In genomic region chr7:114194224-114194623, GRCm38 (mm10) we compare ENCODE assay signal across 18 mouse cellular contexts.
A peak's percentile ranks its signal among the peaks of the same experiment; 100 is the strongest.
DNase-seq lines count a peak whose midpoint lies in the region; ATAC-seq and TF ChIP-seq lines count a peak whose summit lies in the region.
"Had no signal": no experiment of that assay in that cellular context is flagged by ENCODE, and none has a peak within 500 bp of the region (broad histone marks: within the 10 kb centered on the region; RNA-seq: fewer than 3 reads in every experiment).

No protein-coding gene starts in this region.

- no peaks in the 10 kb centered on the region for H3K79me2 ChIP-seq in macrophage (ENCODE audit: inconsistent target)

- H3K27ac ChIP-seq in heart, embryonic 12.5 days (ENCODE audit: poor library complexity, severe bottlenecking): no peak overlapping the region
- H3K27ac ChIP-seq in midbrain, embryonic 11.5 days (ENCODE audit: low read depth, low read length): no peak overlapping the region
- H3K27ac ChIP-seq in midbrain, postnatal 0 days (ENCODE audit: low read depth, low read length): no peak overlapping the region
- H3K27ac ChIP-seq in macrophage: peak overlapping the region; percentile 28
- H3K27ac ChIP-seq: embryonic facial prominence, embryonic 12.5 days; hindbrain, embryonic 13.5 days; hindbrain, postnatal 0 days had no signal

- H3K4me1 ChIP-seq in heart, embryonic 12.5 days (replicated peaks): peaks cover 10% of the 10 kb centered on the region
- H3K4me1 ChIP-seq in midbrain, embryonic 11.5 days (ENCODE audit: control insufficient read depth, insufficient read depth, low read length): no peaks in the 10 kb centered on the region
- H3K4me1 ChIP-seq in midbrain, postnatal 0 days (ENCODE audit: insufficient read depth, low read length): no peaks in the 10 kb centered on the region
- H3K4me1 ChIP-seq: embryonic facial prominence, embryonic 12.5 days; hindbrain, embryonic 13.5 days had no signal

- WGBS in heart, embryonic 12.5 days: 65% methylated on average over 4 of the region's 4 CpGs
- WGBS in midbrain, embryonic 11.5 days: 87% methylated on average over 4 of the region's 4 CpGs
- 80% methylated on average over 4 of the region's 4 CpGs for WGBS in midbrain, postnatal 0 days
- WGBS in macrophage (ENCODE audit: missing documents): 15% methylated on average over 4 of the region's 4 CpGs

- no peak for TF ChIP-seq CTCF in midbrain, postnatal 0 days (IDR thresholded peaks at IDR 0.05)

- H3K4me2 ChIP-seq in heart, embryonic 12.5 days: no peak overlapping the region
- no peak overlapping the region for H3K4me2 ChIP-seq in midbrain, embryonic 11.5 days
- no peak overlapping the region for H3K4me2 ChIP-seq in midbrain, postnatal 0 days (ENCODE audit: low read depth, low read length, poor library complexity, severe bottlenecking)
- H3K4me2 ChIP-seq: embryonic facial prominence, embryonic 12.5 days; hindbrain, embryonic 13.5 days had no signal

- no peak overlapping the region for H3K4me3 ChIP-seq in heart, embryonic 12.5 days
- H3K4me3 ChIP-seq in midbrain, embryonic 11.5 days (ENCODE audit: low read depth, low read length): no peak overlapping the region
- no peak overlapping the region for H3K4me3 ChIP-seq in midbrain, postnatal 0 days (ENCODE audit: low read depth, low read length)
- H3K4me3 ChIP-seq in macrophage (ENCODE audit: inconsistent target): no peak overlapping the region
- H3K4me3 ChIP-seq: embryonic facial prominence, embryonic 12.5 days; hindbrain, embryonic 13.5 days had no signal

- ATAC-seq in heart, embryonic 12.5 days (ENCODE audit: insufficient number of reproducible peaks, low FRiP score): no peak
- no peak for ATAC-seq in midbrain, embryonic 11.5 days (ENCODE audit: low FRiP score)
- ATAC-seq in midbrain, postnatal 0 days (ENCODE audit: low FRiP score): no peak
- ATAC-seq in neutrophil, adult 5-6 weeks (ENCODE audit: extremely low read depth, insufficient number of reproducible peaks, low FRiP score, poor library complexity, severe bottlenecking): peak; percentile 51; the same call in 1 of the 2 replicates
- ATAC-seq: forebrain, embryonic 16.5 days; hindbrain, postnatal 0 days had no signal

- no peaks in the 10 kb centered on the region for H3K36me3 ChIP-seq in heart, embryonic 12.5 days
- no peaks in the 10 kb centered on the region for H3K36me3 ChIP-seq in midbrain, embryonic 11.5 days (ENCODE audit: control insufficient read depth, insufficient read depth, low read length)
- H3K36me3 ChIP-seq in midbrain, postnatal 0 days (ENCODE audit: insufficient read depth, low read length): no peaks in the 10 kb centered on the region
- H3K36me3 ChIP-seq in macrophage (ENCODE audit: inconsistent target): no peaks in the 10 kb centered on the region
- H3K36me3 ChIP-seq: embryonic facial prominence, embryonic 12.5 days; hindbrain, embryonic 13.5 days had no signal

- no peaks in the 10 kb centered on the region for H3K9me3 ChIP-seq in heart, embryonic 12.5 days (replicated peaks)
- no peaks in the 10 kb centered on the region for H3K9me3 ChIP-seq in midbrain, embryonic 11.5 days (ENCODE audit: control insufficient read depth, low read length)
- no peaks in the 10 kb centered on the region for H3K9me3 ChIP-seq in midbrain, postnatal 0 days (ENCODE audit: low read length)
- H3K9me3 ChIP-seq: embryonic facial prominence, embryonic 12.5 days; hindbrain, embryonic 13.5 days had no signal

- H3K9ac ChIP-seq in heart, embryonic 12.5 days: no peak overlapping the region
- H3K9ac ChIP-seq in midbrain, embryonic 11.5 days (ENCODE audit: low read length): no peak overlapping the region
- H3K9ac ChIP-seq in midbrain, postnatal 0 days (replicated peaks; ENCODE audit: low read length, poor library complexity, severe bottlenecking): no peak overlapping the region
- H3K9ac ChIP-seq: embryonic facial prominence, embryonic 12.5 days; hindbrain, embryonic 13.5 days had no signal

- peak; percentile 71 for DNase-seq in heart, adult 11 months
- DNase-seq in midbrain, embryonic 11.5 days (ENCODE audit: low spot score, missing footprints): peak; percentile 56
- no peak for DNase-seq in midbrain, postnatal 0 days (ENCODE audit: low spot score)
- DNase-seq in lung, postnatal 36 days: no peak
- DNase-seq in urinary bladder, adult 18-20 months (ENCODE audit: low spot score in 2 of 2): no peak
- DNase-seq: adrenal gland, postnatal 14 days; cerebellum, adult 2 months; cerebellum, postnatal 10 days; gastrocnemius, postnatal 14 days; heart, postnatal 10 days; heart, postnatal 4 days had no signal

- no peaks in the 10 kb centered on the region for H3K27me3 ChIP-seq in heart, embryonic 12.5 days (replicated peaks)
- H3K27me3 ChIP-seq in midbrain, embryonic 11.5 days (ENCODE audit: control insufficient read depth, insufficient read depth, low read length): no peaks in the 10 kb centered on the region
- H3K27me3 ChIP-seq in midbrain, postnatal 0 days (ENCODE audit: insufficient read depth, low read length): no peaks in the 10 kb centered on the region
- H3K27me3 ChIP-seq: embryonic facial prominence, embryonic 12.5 days; hindbrain, embryonic 13.5 days had no signal

Comparison
In these comparisons a context has a peak if more than half of its experiments do, and no peak if none do; other contexts are left out.
1. DNase-seq: peak in heart, adult 11 months (single experiment) and midbrain, embryonic 11.5 days (single experiment); none in midbrain, postnatal 0 days (single experiment), lung, postnatal 36 days (single experiment) and urinary bladder, adult 18-20 months (0 of 2).